Mouse (Mus musculus): ENCODE measurements at regions not wholly inside any gene's neighbourhood (a gene's known extent, or its start where the extent isn't known, plus 50 kb on each side); places are given as distances from the start of the nearest gene placed in this dataset.

GRCm38 (mm10) chr5:126890710-126891109 is 350.9 kb upstream of the Tmem132c start:
- peak; percentile 6 for DNase-seq
- intact Hi-C loops (cut with DNase I), result no loop called here

- intact Hi-C loops (cut with DNase I), result no loop called here
- no peak for DNase-seq
These were observed 348.5 kb upstream of the Tmem132c start for GRCm38 (mm10) chr5:126893063-126893462.

- intact Hi-C loops (cut with DNase I), result no loop called here
- peak; percentile 4 for DNase-seq
These were observed 331.5 kb upstream of the Tmem132c start for GRCm38 (mm10) chr5:126910084-126910483.

- no peak for DNase-seq
- intact Hi-C loops (cut with DNase I), result no loop called here
These were observed 324.3 kb upstream of the Tmem132c start for GRCm38 (mm10) chr5:126917300-126917699.

- intact Hi-C loops (cut with DNase I), result no loop called here
- DNase-seq, result no peak
These were observed 308.1 kb upstream of the Tmem132c start for GRCm38 (mm10) chr5:126933466-126933865.

GRCm38 (mm10) chr5:126944861-126945260 is 296.7 kb upstream of the Tmem132c start:
- DNase-seq, result peak; percentile 72
- intact Hi-C loops (cut with DNase I), result no loop called here

GRCm38 (mm10) chr5:126954189-126954588 is 287.4 kb upstream of the Tmem132c start:
- DNase-seq, result no peak
- intact Hi-C loops (cut with DNase I), result no loop called here

GRCm38 (mm10) chr5:126954634-126955033 is 287.0 kb upstream of the Tmem132c start:
- intact Hi-C loops (cut with DNase I), result no loop called here
- DNase-seq, result no peak

- DNase-seq, result no peak
- intact Hi-C loops (cut with DNase I), result no loop called here
These were observed 277.0 kb upstream of the Tmem132c start for GRCm38 (mm10) chr5:126964577-126964976.

- intact Hi-C loops (cut with DNase I), result no loop called here
- DNase-seq, result no peak
These were observed 274.5 kb upstream of the Tmem132c start for GRCm38 (mm10) chr5:126967076-126967475.

- intact Hi-C loops (cut with DNase I), result no loop called here
- no peak for DNase-seq
These were observed 272.2 kb upstream of the Tmem132c start for GRCm38 (mm10) chr5:126969373-126969772.

GRCm38 (mm10) chr5:126971284-126971683 is 270.3 kb upstream of the Tmem132c start:
- no peak for DNase-seq
- intact Hi-C loops (cut with DNase I), result no loop called here

GRCm38 (mm10) chr5:126971981-126972380 is 269.6 kb upstream of the Tmem132c start:
- no peak for DNase-seq
- intact Hi-C loops (cut with DNase I), result no loop called here

- intact Hi-C loops (cut with DNase I), result no loop called here
- DNase-seq, result no peak
These were observed 268.2 kb upstream of the Tmem132c start for GRCm38 (mm10) chr5:126973425-126973824.

GRCm38 (mm10) chr5:126974565-126974964 is 267.0 kb upstream of the Tmem132c start:
- no peak for DNase-seq
- intact Hi-C loops (cut with DNase I), result no loop called here

- peak; percentile 5 for DNase-seq
- intact Hi-C loops (cut with DNase I), result no loop called here
These were observed 246.0 kb upstream of the Tmem132c start for GRCm38 (mm10) chr5:126995577-126995976.

GRCm38 (mm10) chr5:127014166-127014565 is 227.4 kb upstream of the Tmem132c start:
- intact Hi-C loops (cut with DNase I), result no loop called here
- no peak for DNase-seq

GRCm38 (mm10) chr5:127016467-127017060 is 225.0 kb upstream of the Tmem132c start:
- intact Hi-C loops (cut with DNase I), result no loop called here
- peak; percentile 10 for DNase-seq

GRCm38 (mm10) chr5:127017971-127018370 is 223.6 kb upstream of the Tmem132c start:
- peak; percentile 9 for DNase-seq
- intact Hi-C loops (cut with DNase I), result no loop called here

GRCm38 (mm10) chr5:127036472-127036871 is 205.1 kb upstream of the Tmem132c start:
- intact Hi-C loops (cut with DNase I), result no loop called here
- DNase-seq, result no peak

GRCm38 (mm10) chr5:127057770-127058169 is 183.8 kb upstream of the Tmem132c start:
- no peak for DNase-seq
- intact Hi-C loops (cut with DNase I), result no loop called here

GRCm38 (mm10) chr5:127074327-127074726 is 167.3 kb upstream of the Tmem132c start:
- no peak for DNase-seq
- intact Hi-C loops (cut with DNase I), result no loop called here
